Mouse (Mus musculus): ENCODE results near the gene Sppl2b.

DNA sequence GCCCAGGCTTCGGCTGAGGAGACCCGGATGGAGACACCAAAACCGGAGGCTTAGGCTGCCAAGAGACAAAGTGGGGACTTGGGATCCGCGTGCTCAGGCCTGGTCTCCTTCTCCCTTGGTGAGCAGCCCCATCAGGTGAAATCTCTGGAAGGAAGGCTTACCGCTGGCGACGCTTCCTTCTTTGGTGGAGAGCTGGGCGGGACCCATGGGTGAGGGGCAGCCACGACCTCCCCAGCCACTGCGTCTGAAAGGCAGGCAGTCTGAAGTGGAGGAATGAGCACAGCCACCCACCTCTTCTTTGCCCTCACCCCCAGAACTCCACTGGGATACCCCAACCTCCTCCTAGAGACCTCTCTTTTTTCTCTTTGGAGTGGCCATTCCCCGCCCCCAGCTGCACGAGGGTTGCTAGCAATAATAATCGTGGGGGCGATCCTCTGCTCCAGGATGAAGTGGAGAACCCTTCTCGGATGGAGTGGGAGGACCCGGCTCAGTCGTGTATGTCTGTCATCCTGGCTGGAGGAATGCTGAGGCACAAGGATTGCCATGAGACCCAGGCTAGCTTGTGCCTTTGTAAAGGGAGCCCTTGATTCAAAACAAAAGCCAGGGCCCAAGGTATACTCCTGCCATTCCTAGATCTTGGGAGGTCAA, 46.0 kb upstream of the Sppl2b start:
- no peak for TF ChIP-seq MEF2A (IDR thresholded peaks at IDR 0.05; ENCODE audit: extremely low read depth, insufficient replicate concordance, low read depth, low read length, poor library complexity, severe bottlenecking)
- no peak for TF ChIP-seq CTCF (IDR thresholded peaks at IDR 0.05 in 2 of 3, conservative IDR thresholded peaks at IDR 0.05 in 1 of 3; ENCODE audit: control insufficient read depth in 1 of 3, insufficient read depth in 1 of 3, low read depth in 2 of 3, low read length in 3 of 3, poor library complexity in 1 of 3, severe bottlenecking in 1 of 3)

Data from MEL (cell line).